Mouse (Mus musculus) erythroblast, embryonic 14.5 days (primary cell): ENCODE results near the gene Tmem170b. TPM values are rescaled to one million over a fixed set of nuclear protein-coding genes. Genes with fewer than 3 reads are reported as not detected.
"Not testable (repeated sequence)": the region's sequence is repeated elsewhere in the genome, so short reads cannot be mapped to it uniquely, and the experiment has no call there.

Experiments
- H3K27me3 ChIP-seq: 2 replicates; pipeline ENCODE4 v1.6.1; 2012; ENCODE audit warnings: inconsistent platforms; ENCODE audit not compliant: control insufficient read depth
- H3K36me3 ChIP-seq: 2 replicates; pipeline ENCODE4 v1.6.1; 2012; ENCODE audit warnings: mild to moderate bottlenecking, inconsistent platforms; ENCODE audit not compliant: control insufficient read depth
- H3K4me1 ChIP-seq: 2 replicates; pipeline ENCODE4 v1.6.1; 2012; ENCODE audit warnings: inconsistent platforms; ENCODE audit not compliant: control insufficient read depth
- H3K4me3 ChIP-seq: replicated peaks from 2 replicates; pipeline ENCODE3; 2012; ENCODE audit warnings: moderate library complexity, mild to moderate bottlenecking, inconsistent platforms
- H3K9me3 ChIP-seq: 2 replicates; pipeline ENCODE4 v1.6.1; 2012; ENCODE audit warnings: low read length, inconsistent platforms, mixed read lengths; ENCODE audit not compliant: control insufficient read depth
- GATA1 ChIP-seq: IDR thresholded peaks from 2 replicates; pipeline ENCODE4 v1.6.1; 2012; ENCODE audit warnings: low read length, inconsistent platforms, mixed read lengths
- TAL1 ChIP-seq: IDR thresholded peaks from 3 replicates; pipeline ENCODE4 v1.6.1; 2012; ENCODE audit warnings: low read length, inconsistent platforms, mixed read lengths
- polyA plus RNA-seq: library from polyadenylated mRNA; stranded (reverse); fragments of >175 nt; gene quantifications from 2 replicates; pipeline ENCODE4 v1.2.3, GENCODE M21; 2012

The Tmem170b gene
- polyA plus RNA-seq, 1 experiment = 0.10 TPM

- Histone ChIP-seq H3K36me3 (no peaks in the 10 kb centered on the region), H3K4me3 (no peak overlapping the region), H3K9me3 (no peaks in the 10 kb centered on the region), H3K4me1 (no peaks in the 10 kb centered on the region), H3K27me3 (no peaks in the 10 kb centered on the region)
- TF ChIP-seq TAL1 = no peak
- TF ChIP-seq GATA1 = no peak
Measured at GRCm38 (mm10) chr13:41673541-41673940, 67.8 kb downstream of the Tmem170b start.

DNA sequence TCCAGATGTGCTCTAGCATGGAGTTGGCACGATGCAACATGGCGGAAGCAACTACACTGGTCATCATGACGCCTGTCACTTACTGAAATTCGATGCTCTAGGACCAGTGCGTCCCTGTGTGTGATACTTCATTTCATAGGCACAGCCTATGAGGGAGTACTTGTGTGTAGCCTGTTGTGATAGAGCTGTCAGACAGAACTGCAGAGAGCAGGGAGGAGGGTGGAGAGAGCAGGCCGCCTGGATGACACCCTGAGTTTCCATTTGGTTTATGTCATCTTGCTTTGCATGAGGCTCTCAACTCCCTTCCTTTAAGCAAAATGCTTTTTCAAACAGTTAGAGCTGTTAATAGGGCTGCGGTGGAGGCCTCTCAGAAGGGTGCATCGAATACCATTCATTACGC, 68.9 kb downstream of the Tmem170b start:
- H3K4me1 ChIP-seq, H3K4me3 ChIP-seq, H3K27me3 ChIP-seq, H3K36me3 ChIP-seq, H3K9me3 ChIP-seq: not testable (repeated sequence)

DNA sequence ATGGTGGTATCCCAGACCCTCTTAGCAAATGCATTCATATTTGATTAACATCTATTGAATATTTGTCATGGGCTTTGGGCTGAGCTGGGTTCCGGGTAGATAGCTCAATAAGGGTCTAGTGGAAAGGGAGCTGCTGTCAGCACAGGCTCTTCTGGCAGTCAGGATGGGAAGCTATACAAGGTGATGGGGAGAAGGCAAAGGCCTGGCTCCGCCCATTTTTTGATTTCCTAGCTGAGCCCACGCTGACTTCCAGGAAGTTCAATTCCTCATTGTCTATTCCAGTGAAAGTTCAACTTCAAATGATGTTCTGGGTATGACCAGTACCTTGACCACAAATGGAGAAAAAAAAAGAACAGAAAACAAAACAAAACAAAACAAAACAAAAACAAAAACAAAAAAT, 69.8 kb downstream of the Tmem170b start:
- H3K9me3 ChIP-seq = no peaks in the 10 kb centered on the region
- no peak overlapping the region for H3K4me3 ChIP-seq
- H3K4me1 ChIP-seq = no peaks in the 10 kb centered on the region
- no peak for TF ChIP-seq TAL1
- no peak for TF ChIP-seq GATA1
- H3K36me3 ChIP-seq = no peaks in the 10 kb centered on the region
- H3K27me3 ChIP-seq = no peaks in the 10 kb centered on the region

GRCm38 (mm10) chr13:41675966-41676835, 70.5 kb downstream of the Tmem170b start:
- no peak overlapping the region for H3K4me3 ChIP-seq
- no peaks in the 10 kb centered on the region for H3K27me3 ChIP-seq
- H3K4me1 ChIP-seq = no peaks in the 10 kb centered on the region
- no peaks in the 10 kb centered on the region for H3K9me3 ChIP-seq
- no peaks in the 10 kb centered on the region for H3K36me3 ChIP-seq
- TF ChIP-seq GATA1 (no peak), TAL1 (no peak)

GRCm38 (mm10) chr13:41676836-41677186, 71.1 kb downstream of the Tmem170b start:
- no peaks in the 10 kb centered on the region for H3K36me3 ChIP-seq
- no peaks in the 10 kb centered on the region for H3K4me1 ChIP-seq
- no peaks in the 10 kb centered on the region for H3K9me3 ChIP-seq
- no peak overlapping the region for H3K4me3 ChIP-seq
- H3K27me3 ChIP-seq = no peaks in the 10 kb centered on the region
- TF ChIP-seq TAL1 (no peak), GATA1 (no peak)

DNA sequence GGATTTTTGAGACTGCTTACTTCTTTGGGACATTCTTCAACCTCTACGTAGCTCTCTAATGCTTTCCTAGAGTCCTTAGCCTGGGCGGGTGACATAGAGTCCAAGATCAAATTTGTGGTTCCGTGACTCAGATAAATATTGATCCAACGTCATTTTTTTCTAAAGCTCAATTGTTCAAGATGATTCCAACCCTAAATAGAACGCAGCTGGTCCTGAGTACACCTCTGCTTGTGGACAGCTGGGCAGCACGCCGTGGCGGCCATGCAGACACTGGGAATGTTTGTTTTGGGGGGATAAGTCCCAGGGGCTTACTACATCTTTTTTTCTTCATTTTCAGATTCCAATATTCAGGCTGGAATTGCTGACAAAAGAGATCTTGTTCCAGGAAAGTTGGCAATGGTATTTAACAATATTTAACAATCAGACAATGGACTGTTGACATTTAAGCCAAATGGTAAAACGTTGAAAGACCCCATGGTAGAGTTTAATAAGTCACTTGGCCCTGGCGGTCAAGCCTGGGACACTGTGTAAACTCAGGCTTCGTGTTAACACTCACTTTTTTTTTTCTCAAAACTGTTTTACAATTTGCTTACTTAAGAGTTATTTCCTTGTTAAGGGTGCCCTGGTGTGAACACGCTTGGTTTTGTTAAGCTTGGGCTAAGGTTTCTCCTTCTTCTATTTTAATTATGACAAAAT, 75.3 kb downstream of the Tmem170b start:
- Histone ChIP-seq H3K9me3 (no peaks in the 10 kb centered on the region), H3K36me3 (no peaks in the 10 kb centered on the region), H3K4me3 (no peak overlapping the region), H3K4me1 (no peaks in the 10 kb centered on the region), H3K27me3 (no peaks in the 10 kb centered on the region)
- no peak for TF ChIP-seq GATA1
- TF ChIP-seq TAL1 = no peak

DNA sequence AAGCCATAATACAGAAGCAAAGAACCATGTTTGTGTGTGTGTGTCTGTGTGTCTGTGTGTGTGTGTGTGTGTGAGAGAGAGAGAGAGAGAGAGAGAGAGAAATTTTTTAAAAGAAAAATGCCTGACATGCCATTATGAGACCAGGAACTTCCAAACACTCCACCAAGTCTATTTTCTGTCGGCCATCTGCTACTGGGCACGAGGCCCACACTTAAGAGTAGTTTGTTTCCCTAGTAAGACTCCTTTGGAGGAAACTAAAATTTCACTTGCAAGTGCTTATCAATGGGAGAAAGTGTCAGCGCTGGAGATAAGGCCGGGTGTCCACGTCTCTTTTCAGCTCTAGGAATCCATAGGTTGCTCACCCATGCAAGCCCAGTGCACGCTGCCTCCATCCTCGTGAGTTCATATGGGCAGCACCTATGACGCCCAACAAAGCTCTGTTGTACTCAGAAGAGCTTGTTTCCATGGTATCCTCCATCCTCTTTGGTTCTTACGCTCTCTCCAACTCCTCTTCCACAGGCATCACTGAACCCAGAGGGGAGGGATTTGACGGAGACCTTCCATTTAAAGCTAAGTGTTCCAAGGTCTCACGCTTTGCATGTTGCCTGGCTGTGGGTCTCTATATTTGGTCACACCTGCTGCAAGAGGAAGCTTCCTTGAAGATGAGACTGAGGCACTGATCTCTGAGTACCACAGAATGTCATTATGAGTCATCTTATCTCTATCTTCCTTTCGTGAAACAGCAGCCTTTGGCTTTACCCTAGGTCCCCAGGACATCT, 76.8 kb downstream of the Tmem170b start:
- Histone ChIP-seq H3K4me1 (no peaks in the 10 kb centered on the region), H3K9me3 (no peaks in the 10 kb centered on the region), H3K27me3 (no peaks in the 10 kb centered on the region), H3K4me3 (no peak overlapping the region), H3K36me3 (no peaks in the 10 kb centered on the region)
- no peak for TF ChIP-seq TAL1
- TF ChIP-seq GATA1 = no peak

DNA sequence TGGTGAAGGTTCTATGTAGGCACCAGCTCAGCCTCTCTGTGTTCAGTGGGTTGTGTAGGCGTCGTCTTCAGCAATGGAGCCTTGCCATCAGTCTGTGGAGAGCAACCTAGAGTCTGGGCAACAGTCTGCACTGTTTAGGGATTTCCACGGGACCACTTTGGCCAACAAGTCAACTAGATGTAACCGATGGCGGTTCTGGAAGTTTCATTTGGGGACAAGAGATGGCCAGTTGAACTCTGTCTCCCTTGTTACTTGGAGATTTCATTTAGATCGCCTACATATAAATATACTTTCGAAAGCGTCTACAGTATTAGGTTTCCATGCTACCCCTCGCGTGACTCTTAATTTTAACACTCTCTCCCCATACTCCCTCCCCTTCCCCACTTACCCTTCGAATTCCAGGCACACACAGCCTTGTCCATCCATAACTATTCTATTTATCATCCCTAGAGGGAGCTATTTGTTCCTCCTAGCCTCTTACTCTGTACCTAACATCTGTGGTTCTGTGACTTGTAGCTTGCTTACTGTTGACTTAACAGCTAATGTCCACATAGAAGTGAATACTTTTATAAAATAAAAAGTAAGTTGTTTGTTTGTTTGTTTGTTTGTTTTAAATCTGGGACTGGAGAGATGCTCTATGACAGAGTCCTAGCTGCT, 77.8 kb downstream of the Tmem170b start:
- Histone ChIP-seq H3K4me3 (no peak overlapping the region), H3K9me3 (no peaks in the 10 kb centered on the region), H3K4me1 (no peaks in the 10 kb centered on the region), H3K36me3 (no peaks in the 10 kb centered on the region), H3K27me3 (no peaks in the 10 kb centered on the region)
- TF ChIP-seq GATA1 = no peak
- TF ChIP-seq TAL1 = no peak

DNA sequence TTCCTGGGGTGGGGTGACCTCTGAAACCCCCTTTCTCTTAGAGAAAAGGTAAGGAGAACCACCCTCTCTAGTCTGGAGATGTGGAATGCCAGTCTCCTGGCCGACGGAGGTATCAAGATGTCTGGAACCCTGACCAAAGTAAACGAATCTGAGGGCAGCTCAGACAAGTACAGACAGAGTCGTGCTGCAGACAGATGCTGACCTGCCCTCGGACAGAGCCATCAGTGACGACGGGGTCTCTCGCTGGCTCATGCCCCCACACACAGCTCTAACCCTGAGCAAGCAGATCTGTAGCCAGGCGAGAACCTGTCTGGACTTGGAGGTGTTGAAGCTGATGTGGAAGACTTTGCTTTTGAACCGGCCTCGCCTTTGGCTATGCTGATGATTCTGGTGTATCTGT, 79.8 kb downstream of the Tmem170b start:
- H3K9me3 ChIP-seq = no peaks in the 10 kb centered on the region
- H3K36me3 ChIP-seq = no peaks in the 10 kb centered on the region
- H3K4me1 ChIP-seq = no peaks in the 10 kb centered on the region
- no peak overlapping the region for H3K4me3 ChIP-seq
- no peak for TF ChIP-seq TAL1
- no peak for TF ChIP-seq GATA1
- no peaks in the 10 kb centered on the region for H3K27me3 ChIP-seq
